Mouse (Mus musculus) hindbrain, embryonic 12.5 days (tissue): ENCODE data around the gene Hsd3b5. TPM values are rescaled to one million over a fixed set of nuclear protein-coding genes. Genes with fewer than 3 reads are reported as not detected.
"Not testable (repeated sequence)": the region's sequence is repeated elsewhere in the genome, so short reads cannot be mapped to it uniquely, and the experiment has no call there.

Experiments used
- ATAC-seq: fragments of 200-750 bp; cut with Nextera tagmentation; 2 replicates; pipeline ENCODE4 v1.8.0; 2017; ENCODE audit warnings: moderate TSS enrichment; ENCODE audit not compliant: low FRiP score
- H3K27ac ChIP-seq: fragments of 300-500 bp; sonication (generic); 2 replicates; pipeline ENCODE4 v1.5.1; 2016; ENCODE audit warnings: mild to moderate bottlenecking
- H3K27me3 ChIP-seq: fragments of 300-500 bp; sonication (generic); 2 replicates; pipeline ENCODE4 v1.6.1; 2016; ENCODE audit warnings: mild to moderate bottlenecking
- H3K36me3 ChIP-seq: fragments of 300-500 bp; sonication (generic); 2 replicates; pipeline ENCODE4 v1.6.1; 2016; ENCODE audit warnings: mild to moderate bottlenecking
- H3K4me1 ChIP-seq: fragments of 300-500 bp; sonication (generic); 2 replicates; pipeline ENCODE4 v1.6.1; 2016
- H3K4me2 ChIP-seq: fragments of 300-500 bp; sonication (generic); replicated peaks from 2 replicates; pipeline ENCODE4 v1.6.1; 2016; ENCODE audit warnings: mild to moderate bottlenecking
- H3K4me3 ChIP-seq: fragments of 300-500 bp; sonication (generic); 2 replicates; pipeline ENCODE4 v1.5.1; 2016; ENCODE audit warnings: mild to moderate bottlenecking
- H3K9ac ChIP-seq: fragments of 300-500 bp; sonication (generic); 2 replicates; pipeline ENCODE4 v1.6.1; 2016; ENCODE audit warnings: mild to moderate bottlenecking, moderate library complexity
- H3K9me3 ChIP-seq: fragments of 300-500 bp; sonication (generic); replicated peaks from 2 replicates; pipeline ENCODE4 v1.6.1; 2016; ENCODE audit warnings: mild to moderate bottlenecking
- WGBS: fragments of 180-500 bp; shearing (Covaris S2); methylation state at CpG from one replicate; pipeline ENCODE4 v1.1.7; 2016; 5-methylcytosine and 5-hydroxymethylcytosine counted together
- polyA plus RNA-seq: library from polyadenylated mRNA; unstranded; fragments of >200 nt; fragmentation: Nextera tagmentation; extraction: Ambion mirVana; gene quantifications from 2 replicates; pipeline ENCODE4 v1.2.1, GENCODE M21; 2016

Gene Hsd3b5
- not detected in 2 replicates for polyA plus RNA-seq

DNA sequence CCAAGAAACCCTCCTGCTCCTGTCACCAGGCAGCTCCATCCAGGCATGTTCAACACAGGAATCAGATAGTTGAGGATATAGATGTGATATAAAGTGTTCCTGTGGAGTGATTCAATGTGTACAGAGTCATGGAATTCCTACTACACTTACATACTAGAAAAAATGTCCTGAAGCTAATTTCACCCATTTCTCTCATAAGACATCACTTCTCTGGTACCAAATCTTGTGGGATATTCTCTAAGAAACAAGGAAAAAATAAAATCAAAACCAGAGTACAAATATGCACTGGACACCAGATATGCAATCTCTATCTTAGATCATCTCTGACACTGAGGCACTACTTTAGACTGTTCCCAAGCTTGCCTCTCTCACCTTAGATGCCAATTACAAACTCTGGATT is at the start of gene Hsd3b5:
Gene Hsd3b5 (minus strand): TSS at position 101 of the 400 bp plus-strand sequence.
- no peak for ATAC-seq
- no peak within 1 kb of the TSS for H3K4me3 ChIP-seq

GRCm38 (mm10) chr3:98635145-98635544 is 5.1 kb upstream of the Hsd3b5 start:
- H3K9me3 ChIP-seq: no peaks in the 10 kb centered on the region
- H3K9ac ChIP-seq: no peak overlapping the region
- no peak for ATAC-seq
- H3K4me1 ChIP-seq: no peaks in the 10 kb centered on the region
- H3K27me3 ChIP-seq: no peaks in the 10 kb centered on the region
- H3K4me2 ChIP-seq: no peak overlapping the region
- 100% methylated on average over 1 of the region's 1 CpGs for WGBS
- no peaks in the 10 kb centered on the region for H3K36me3 ChIP-seq
- no peak overlapping the region for H3K27ac ChIP-seq
- no peak overlapping the region for H3K4me3 ChIP-seq

More for the DNA sequence above, at the start of gene Hsd3b5:
- H3K4me2 ChIP-seq: no peak within 1 kb of the TSS
- no peaks in the 10 kb centered on the region for H3K27me3 ChIP-seq
- no peak within 1 kb of the TSS for H3K27ac ChIP-seq
- H3K4me1 ChIP-seq: no peaks in the 10 kb centered on the region
- no peaks in the 10 kb centered on the region for H3K36me3 ChIP-seq
- no peak within 1 kb of the TSS for H3K9ac ChIP-seq
- H3K9me3 ChIP-seq: no peaks in the 10 kb centered on the region

DNA sequence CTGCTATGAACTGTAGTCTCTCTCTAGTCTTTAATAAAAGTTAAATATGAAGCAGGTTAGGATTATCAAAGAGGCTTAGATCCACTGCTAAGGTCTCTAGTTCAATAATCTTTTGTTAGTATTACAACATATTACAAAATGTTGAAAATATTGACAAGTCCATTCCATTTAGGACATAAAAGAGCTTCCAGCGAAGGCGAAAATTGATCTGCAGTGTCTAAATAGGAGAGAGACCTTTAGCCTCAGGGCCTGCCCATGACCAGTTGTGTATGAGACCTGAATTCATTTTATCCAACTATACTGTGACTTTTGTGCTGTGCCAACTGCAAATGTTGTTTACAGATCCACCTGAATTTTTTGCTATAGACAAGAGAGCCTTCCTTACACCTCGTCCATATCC is 419 bp downstream of the Hsd3b5 start:
- WGBS: 82% methylated on average over 3 of the region's 3 CpGs
- Histone ChIP-seq H3K4me2 (no peak overlapping the region), H3K27me3 (no peaks in the 10 kb centered on the region), H3K4me1 (no peaks in the 10 kb centered on the region), H3K9ac (no peak overlapping the region), H3K27ac (no peak overlapping the region), H3K36me3 (no peaks in the 10 kb centered on the region), H3K4me3 (no peak overlapping the region), H3K9me3 (no peaks in the 10 kb centered on the region)
- no peak for ATAC-seq

GRCm38 (mm10) chr3:98616786-98617185 is 13.3 kb downstream of the Hsd3b5 start:
- not testable (repeated sequence) for H3K9me3 ChIP-seq, H3K9ac ChIP-seq, H3K27ac ChIP-seq, H3K4me3 ChIP-seq, H3K4me1 ChIP-seq, H3K4me2 ChIP-seq, ATAC-seq, H3K27me3 ChIP-seq, H3K36me3 ChIP-seq
- WGBS: 82% methylated on average over 1 of the region's 1 CpGs

DNA sequence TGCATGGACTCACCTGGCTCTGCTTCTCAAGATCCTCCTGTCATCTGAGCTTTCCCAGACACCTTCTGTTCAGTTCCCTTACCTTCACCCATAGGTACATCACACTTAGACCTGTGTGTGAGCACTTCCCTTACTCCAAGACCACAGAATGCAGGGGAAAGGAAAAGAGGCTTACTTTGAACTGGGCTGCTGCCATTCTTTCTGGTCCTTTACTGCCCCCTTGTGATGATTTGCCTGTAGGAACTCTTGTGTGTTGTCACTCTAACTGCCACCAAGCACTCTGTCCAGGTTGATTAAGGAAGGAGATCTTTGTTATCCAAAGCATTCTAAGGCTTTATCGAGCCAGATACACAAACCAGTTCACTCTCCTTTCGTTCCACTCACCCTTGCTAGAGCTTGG is 13.8 kb downstream of the Hsd3b5 start:
- H3K27me3 ChIP-seq, H3K4me2 ChIP-seq, H3K4me3 ChIP-seq, H3K36me3 ChIP-seq, H3K9me3 ChIP-seq, H3K27ac ChIP-seq, H3K4me1 ChIP-seq, H3K9ac ChIP-seq: not testable (repeated sequence)
- 0 out of 2 replicates have a peak, but pooled peaks have one; percentile 43 for ATAC-seq
- WGBS: 3% methylated on average over 2 of the region's 2 CpGs

GRCm38 (mm10) chr3:98614406-98614927 is 15.6 kb downstream of the Hsd3b5 start:
- not testable (repeated sequence) for H3K4me3 ChIP-seq, H3K4me2 ChIP-seq, H3K9ac ChIP-seq, H3K27ac ChIP-seq, H3K9me3 ChIP-seq, H3K27me3 ChIP-seq, H3K4me1 ChIP-seq, ATAC-seq, H3K36me3 ChIP-seq
- WGBS: 59% methylated on average over 2 of the region's 2 CpGs

GRCm38 (mm10) chr3:98613963-98614362 is 16.1 kb downstream of the Hsd3b5 start:
- H3K4me3 ChIP-seq: no peak overlapping the region
- no peak overlapping the region for H3K9ac ChIP-seq
- H3K4me2 ChIP-seq: no peak overlapping the region
- H3K4me1 ChIP-seq: no peaks in the 10 kb centered on the region
- H3K9me3 ChIP-seq: no peaks in the 10 kb centered on the region
- no peaks in the 10 kb centered on the region for H3K36me3 ChIP-seq
- no peak for ATAC-seq
- no peaks in the 10 kb centered on the region for H3K27me3 ChIP-seq
- H3K27ac ChIP-seq: no peak overlapping the region

DNA sequence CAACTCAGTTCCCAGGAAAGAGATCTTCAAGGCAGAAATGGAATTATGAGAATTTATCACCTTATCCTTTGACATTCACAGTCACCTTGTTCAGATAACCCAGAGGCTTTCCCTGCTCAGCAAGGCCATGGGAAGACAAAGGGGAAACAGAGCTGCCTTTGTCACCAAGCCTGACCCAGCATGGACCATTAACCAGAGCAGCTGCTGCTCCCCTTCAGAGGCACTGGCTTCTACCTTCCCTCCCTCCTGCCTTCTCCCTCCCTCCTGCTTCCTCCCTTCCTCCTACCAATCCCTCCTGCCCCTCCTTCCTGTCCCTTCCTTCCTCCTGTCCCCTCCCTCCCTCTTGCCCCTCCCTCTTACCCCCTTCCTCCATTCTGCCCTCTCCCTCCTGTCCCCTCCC is 16.5 kb downstream of the Hsd3b5 start:
- not testable (repeated sequence) for H3K36me3 ChIP-seq, H3K9ac ChIP-seq, ATAC-seq, H3K4me3 ChIP-seq, H3K4me2 ChIP-seq, H3K9me3 ChIP-seq, H3K4me1 ChIP-seq, H3K27ac ChIP-seq, H3K27me3 ChIP-seq

GRCm38 (mm10) chr3:98588707-98589106 is 41.3 kb downstream of the Hsd3b5 start, which contains the start of gene Gm10681:
TSS of gene Gm10681 (minus strand) at chr3:98588807.
- no peaks in the 10 kb centered on the region for H3K36me3 ChIP-seq
- H3K4me2 ChIP-seq: no peak within 1 kb of the TSS
- no peaks in the 10 kb centered on the region for H3K4me1 ChIP-seq
- no peak for ATAC-seq
- no peak within 1 kb of the TSS for H3K27ac ChIP-seq
- no peaks in the 10 kb centered on the region for H3K27me3 ChIP-seq
- H3K9me3 ChIP-seq: no peaks in the 10 kb centered on the region
- no peak within 1 kb of the TSS for H3K9ac ChIP-seq
- H3K4me3 ChIP-seq: no peak within 1 kb of the TSS

DNA sequence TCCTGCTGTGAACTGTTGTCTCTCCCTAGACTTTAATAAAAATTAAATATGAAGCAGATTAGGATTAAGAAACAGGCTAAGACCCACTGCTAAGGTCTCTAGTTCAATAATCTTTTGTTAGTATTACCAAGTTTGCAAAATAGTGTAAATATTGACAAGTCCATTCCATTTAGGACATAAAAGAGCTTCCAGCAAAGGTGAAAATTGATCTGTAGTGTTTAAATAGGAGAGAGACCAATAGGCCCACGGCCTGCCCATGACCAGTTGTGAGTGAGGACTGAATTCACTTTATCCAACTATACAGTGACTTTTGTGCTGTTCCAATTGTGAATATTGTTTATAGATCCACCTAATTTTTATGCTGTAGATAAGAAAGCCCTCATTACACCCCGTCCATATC is 42.3 kb downstream of the Hsd3b5 start:
- ATAC-seq: no peak
- Histone ChIP-seq H3K4me1 (no peaks in the 10 kb centered on the region), H3K27ac (no peak overlapping the region), H3K4me2 (no peak overlapping the region), H3K36me3 (no peaks in the 10 kb centered on the region), H3K9me3 (no peaks in the 10 kb centered on the region), H3K4me3 (no peak overlapping the region), H3K27me3 (no peaks in the 10 kb centered on the region), H3K9ac (no peak overlapping the region)
- WGBS: 87% methylated on average over 2 of the region's 2 CpGs

DNA sequence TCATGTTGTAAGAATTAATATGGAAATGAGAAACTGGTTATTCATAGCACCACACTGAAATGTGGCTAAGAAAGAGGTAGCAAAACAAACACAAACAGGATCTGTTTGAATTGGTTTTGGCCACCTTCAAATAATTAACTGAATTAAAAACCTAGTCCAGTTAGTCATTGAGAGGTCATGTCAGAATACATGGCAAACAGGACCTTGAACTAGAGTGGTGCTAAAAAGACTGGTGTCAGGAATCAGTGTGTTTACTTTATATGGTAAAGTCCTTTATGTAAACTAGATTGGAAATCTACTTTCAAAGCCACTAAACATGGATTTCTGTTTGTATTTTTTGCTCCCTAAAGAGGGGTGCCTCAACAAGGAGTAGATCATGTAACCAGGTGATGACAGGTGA is 47.4 kb downstream of the Hsd3b5 start:
- H3K27me3 ChIP-seq, H3K4me2 ChIP-seq, H3K36me3 ChIP-seq, H3K9ac ChIP-seq, ATAC-seq, H3K4me3 ChIP-seq, H3K27ac ChIP-seq, H3K9me3 ChIP-seq, H3K4me1 ChIP-seq: not testable (repeated sequence)

GRCm38 (mm10) chr3:98582202-98582601 is 47.9 kb downstream of the Hsd3b5 start:
- H3K4me3 ChIP-seq, H3K27ac ChIP-seq, H3K9ac ChIP-seq, H3K36me3 ChIP-seq, H3K27me3 ChIP-seq, H3K4me1 ChIP-seq, ATAC-seq, H3K4me2 ChIP-seq, H3K9me3 ChIP-seq: not testable (repeated sequence)
- WGBS: no CpG with 5 or more reads among the region's 1 CpGs

GRCm38 (mm10) chr3:98581024-98581423 is 49.0 kb downstream of the Hsd3b5 start:
- not testable (repeated sequence) for ATAC-seq

More at GRCm38 (mm10) chr3:98581024-98581423, 49.0 kb downstream of the Hsd3b5 start:
- H3K4me2 ChIP-seq, H3K9ac ChIP-seq, H3K36me3 ChIP-seq, H3K27ac ChIP-seq, H3K4me1 ChIP-seq, H3K4me3 ChIP-seq, H3K27me3 ChIP-seq, H3K9me3 ChIP-seq: not testable (repeated sequence)
- 92% methylated on average over 1 of the region's 1 CpGs for WGBS
